Mouse (Mus musculus): ENCODE data around the gene Pabpc4. TPM values are rescaled to one million over a fixed set of nuclear protein-coding genes. Genes with fewer than 3 reads are reported as not detected.
A peak's percentile ranks its signal among the peaks of the same experiment; 100 is the strongest.
"Not testable (repeated sequence)": the region's sequence is repeated elsewhere in the genome, so short reads cannot be mapped to it uniquely, and the experiment has no call there.

The Pabpc4 gene
- polyA plus RNA-seq, 1 experiment from 2014 or later: 60.4 TPM

- peaks cover 97% of the 10 kb centered on the region for H3K36me3 ChIP-seq (ENCODE audit: control insufficient read depth, insufficient read depth, low read length)
- no peak overlapping the region for H3K27ac ChIP-seq (replicated peaks; ENCODE audit: low read depth, low read length)
- no peaks in the 10 kb centered on the region for H3K9me3 ChIP-seq (ENCODE audit: control insufficient read depth, low read length)
- H3K4me3 ChIP-seq (ENCODE audit: low read depth, low read length): no peak overlapping the region
- WGBS: 81% methylated on average over 3 of the region's 3 CpGs
- no peak overlapping the region for H3K4me2 ChIP-seq (ENCODE audit: low read depth, low read length)
- H3K4me1 ChIP-seq (ENCODE audit: control insufficient read depth, insufficient read depth, low read length): no peaks in the 10 kb centered on the region
- H3K27me3 ChIP-seq (replicated peaks; ENCODE audit: control insufficient read depth, insufficient read depth, low read length): no peaks in the 10 kb centered on the region
- no peak for DNase-seq (ENCODE audit: low spot score)
- no peak overlapping the region for H3K9ac ChIP-seq (ENCODE audit: low read depth, low read length)
- ATAC-seq (ENCODE audit: low read depth): no peak
Observed at GRCm38 (mm10) chr4:123292390-123292789, 30.2 kb downstream of the Pabpc4 start.

GRCm38 (mm10) chr4:123292989-123293388 lies 30.8 kb downstream of the Pabpc4 start:
- no peak overlapping the region for H3K27ac ChIP-seq (replicated peaks; ENCODE audit: low read depth, low read length)
- no peak overlapping the region for H3K4me3 ChIP-seq (ENCODE audit: low read depth, low read length)
- ATAC-seq (ENCODE audit: low read depth) (no peak), DNase-seq (ENCODE audit: low spot score) (no peak)
- peaks cover 96% of the 10 kb centered on the region for H3K36me3 ChIP-seq (ENCODE audit: control insufficient read depth, insufficient read depth, low read length)
- H3K9ac ChIP-seq (ENCODE audit: low read depth, low read length): no peak overlapping the region
- H3K4me1 ChIP-seq (ENCODE audit: control insufficient read depth, insufficient read depth, low read length): no peaks in the 10 kb centered on the region
- H3K9me3 ChIP-seq (ENCODE audit: control insufficient read depth, low read length): no peaks in the 10 kb centered on the region
- H3K4me2 ChIP-seq (ENCODE audit: low read depth, low read length): no peak overlapping the region
- 75% methylated on average over 7 of the region's 7 CpGs for WGBS
- H3K27me3 ChIP-seq (replicated peaks; ENCODE audit: control insufficient read depth, insufficient read depth, low read length): no peaks in the 10 kb centered on the region

GRCm38 (mm10) chr4:123293661-123294443 lies 31.7 kb downstream of the Pabpc4 start:
- H3K27ac ChIP-seq (replicated peaks; ENCODE audit: low read depth, low read length): no peak overlapping the region
- H3K9me3 ChIP-seq (ENCODE audit: control insufficient read depth, low read length): no peaks in the 10 kb centered on the region
- no peak overlapping the region for H3K4me3 ChIP-seq (ENCODE audit: low read depth, low read length)
- ATAC-seq (ENCODE audit: low read depth) (no peak), DNase-seq (ENCODE audit: low spot score) (no peak)
- no peaks in the 10 kb centered on the region for H3K27me3 ChIP-seq (replicated peaks; ENCODE audit: control insufficient read depth, insufficient read depth, low read length)
- H3K4me1 ChIP-seq (ENCODE audit: control insufficient read depth, insufficient read depth, low read length): no peaks in the 10 kb centered on the region
- WGBS: 82% methylated on average over 7 of the region's 7 CpGs
- no peak overlapping the region for H3K4me2 ChIP-seq (ENCODE audit: low read depth, low read length)
- peaks cover 95% of the 10 kb centered on the region for H3K36me3 ChIP-seq (ENCODE audit: control insufficient read depth, insufficient read depth, low read length)
- H3K9ac ChIP-seq (ENCODE audit: low read depth, low read length): no peak overlapping the region

- not testable (repeated sequence) for ATAC-seq (ENCODE audit: low read depth); H3K4me1 ChIP-seq (ENCODE audit: control insufficient read depth, insufficient read depth, low read length); H3K4me3 ChIP-seq (ENCODE audit: low read depth, low read length); H3K27me3 ChIP-seq (replicated peaks; ENCODE audit: control insufficient read depth, insufficient read depth, low read length); H3K27ac ChIP-seq (replicated peaks; ENCODE audit: low read depth, low read length); H3K9ac ChIP-seq (ENCODE audit: low read depth, low read length); H3K9me3 ChIP-seq (ENCODE audit: control insufficient read depth, low read length); H3K4me2 ChIP-seq (ENCODE audit: low read depth, low read length); DNase-seq (ENCODE audit: low spot score)
- peaks cover 95% of the 10 kb centered on the region for H3K36me3 ChIP-seq (ENCODE audit: control insufficient read depth, insufficient read depth, low read length)
- 83% methylated on average over 15 of the region's 15 CpGs for WGBS
Observed at GRCm38 (mm10) chr4:123295026-123295425, 32.9 kb downstream of the Pabpc4 start.

GRCm38 (mm10) chr4:123295516-123296147 lies 33.5 kb downstream of the Pabpc4 start:
- no peak overlapping the region for H3K9ac ChIP-seq (ENCODE audit: low read depth, low read length)
- 0 out of 2 replicates have a peak, but pooled peaks have one; percentile 16 for ATAC-seq (ENCODE audit: low read depth)
- 86% methylated on average over 20 of the region's 21 CpGs for WGBS
- H3K36me3 ChIP-seq (ENCODE audit: control insufficient read depth, insufficient read depth, low read length): peaks cover 97% of the 10 kb centered on the region
- no peaks in the 10 kb centered on the region for H3K27me3 ChIP-seq (replicated peaks; ENCODE audit: control insufficient read depth, insufficient read depth, low read length)
- no peak for DNase-seq (ENCODE audit: low spot score)
- H3K4me3 ChIP-seq (ENCODE audit: low read depth, low read length): no peak overlapping the region
- no peaks in the 10 kb centered on the region for H3K9me3 ChIP-seq (ENCODE audit: control insufficient read depth, low read length)
- H3K4me1 ChIP-seq (ENCODE audit: control insufficient read depth, insufficient read depth, low read length): no peaks in the 10 kb centered on the region
- no peak overlapping the region for H3K27ac ChIP-seq (replicated peaks; ENCODE audit: low read depth, low read length)
- H3K4me2 ChIP-seq (ENCODE audit: low read depth, low read length): no peak overlapping the region

- WGBS: 82% methylated on average over 5 of the region's 5 CpGs
- H3K4me1 ChIP-seq (ENCODE audit: control insufficient read depth, insufficient read depth, low read length): no peaks in the 10 kb centered on the region
- peaks cover 96% of the 10 kb centered on the region for H3K36me3 ChIP-seq (ENCODE audit: control insufficient read depth, insufficient read depth, low read length)
- ATAC-seq (ENCODE audit: low read depth): no peak
- DNase-seq (ENCODE audit: low spot score): no peak
- no peak overlapping the region for H3K4me3 ChIP-seq (ENCODE audit: low read depth, low read length)
- H3K9me3 ChIP-seq (ENCODE audit: control insufficient read depth, low read length): no peaks in the 10 kb centered on the region
- no peak overlapping the region for H3K27ac ChIP-seq (replicated peaks; ENCODE audit: low read depth, low read length)
- no peak overlapping the region for H3K4me2 ChIP-seq (ENCODE audit: low read depth, low read length)
- no peaks in the 10 kb centered on the region for H3K27me3 ChIP-seq (replicated peaks; ENCODE audit: control insufficient read depth, insufficient read depth, low read length)
- no peak overlapping the region for H3K9ac ChIP-seq (ENCODE audit: low read depth, low read length)
Observed at GRCm38 (mm10) chr4:123296148-123296534, 34.0 kb downstream of the Pabpc4 start.

GRCm38 (mm10) chr4:123297195-123297960 lies 35.2 kb downstream of the Pabpc4 start:
- no peak for ATAC-seq (ENCODE audit: low read depth)
- no peak overlapping the region for H3K4me3 ChIP-seq (ENCODE audit: low read depth, low read length)
- WGBS: 87% methylated on average over 21 of the region's 22 CpGs
- H3K4me2 ChIP-seq (ENCODE audit: low read depth, low read length): no peak overlapping the region
- DNase-seq (ENCODE audit: low spot score): no peak
- H3K9ac ChIP-seq (ENCODE audit: low read depth, low read length): no peak overlapping the region
- no peaks in the 10 kb centered on the region for H3K9me3 ChIP-seq (ENCODE audit: control insufficient read depth, low read length)
- H3K27ac ChIP-seq (replicated peaks; ENCODE audit: low read depth, low read length): no peak overlapping the region
- peaks cover 92% of the 10 kb centered on the region for H3K36me3 ChIP-seq (ENCODE audit: control insufficient read depth, insufficient read depth, low read length)
- no peaks in the 10 kb centered on the region for H3K4me1 ChIP-seq (ENCODE audit: control insufficient read depth, insufficient read depth, low read length)
- no peaks in the 10 kb centered on the region for H3K27me3 ChIP-seq (replicated peaks; ENCODE audit: control insufficient read depth, insufficient read depth, low read length)

- Histone ChIP-seq H3K36me3 (ENCODE audit: control insufficient read depth, insufficient read depth, low read length) (peaks cover 92% of the 10 kb centered on the region), H3K27ac (replicated peaks; ENCODE audit: low read depth, low read length) (no peak overlapping the region), H3K9me3 (ENCODE audit: control insufficient read depth, low read length) (no peaks in the 10 kb centered on the region), H3K4me3 (ENCODE audit: low read depth, low read length) (no peak overlapping the region), H3K27me3 (replicated peaks; ENCODE audit: control insufficient read depth, insufficient read depth, low read length) (no peaks in the 10 kb centered on the region), H3K4me2 (ENCODE audit: low read depth, low read length) (no peak overlapping the region), H3K9ac (ENCODE audit: low read depth, low read length) (no peak overlapping the region), H3K4me1 (ENCODE audit: control insufficient read depth, insufficient read depth, low read length) (no peaks in the 10 kb centered on the region)
- DNase-seq (ENCODE audit: low spot score) (no peak), ATAC-seq (ENCODE audit: low read depth) (no peak)
- WGBS: 79% methylated on average over 4 of the region's 4 CpGs
Observed at GRCm38 (mm10) chr4:123298226-123298625, 36.1 kb downstream of the Pabpc4 start.
